Mouse (Mus musculus) embryonic facial prominence, embryonic 11.5 days (tissue): ENCODE measurements around the gene Dtx1. TPM values are rescaled to one million over a fixed set of nuclear protein-coding genes. Genes with fewer than 3 reads are reported as not detected.

Experiments used
- ATAC-seq: fragments of 200-750 bp; cut with Nextera tagmentation; replicated peaks from 2 replicates; pipeline ENCODE4 v1.8.0; 2017; ENCODE audit warnings: low read depth; ENCODE audit not compliant: insufficient number of reproducible peaks, low FRiP score, low TSS enrichment
- DNase-seq: peaks from one replicate; pipeline ENCODE4 v3.0.0-alpha.2; 2015; ENCODE audit warnings: low spot score
- H3K27ac ChIP-seq: fragments of 300-500 bp; sonication (generic); replicated peaks from 2 replicates; pipeline ENCODE4 v1.5.1; 2014; ENCODE audit warnings: mild to moderate bottlenecking, low read depth, low read length, control low read depth
- H3K27me3 ChIP-seq: fragments of 300-500 bp; sonication (generic); 2 replicates; pipeline ENCODE4 v1.6.1; 2014; ENCODE audit warnings: mild to moderate bottlenecking, low read length, moderate library complexity, mixed read lengths; ENCODE audit not compliant: control insufficient read depth, insufficient read depth
- H3K36me3 ChIP-seq: fragments of 300-500 bp; sonication (generic); replicated peaks from 2 replicates; pipeline ENCODE4 v1.6.1; 2014; ENCODE audit warnings: low read depth, mild to moderate bottlenecking, low read length, moderate library complexity, mixed read lengths; ENCODE audit not compliant: control insufficient read depth, insufficient read depth
- H3K4me1 ChIP-seq: fragments of 300-500 bp; sonication (generic); 2 replicates; pipeline ENCODE4 v1.6.1; 2014; ENCODE audit warnings: low read length, mixed read lengths; ENCODE audit not compliant: control insufficient read depth, insufficient read depth
- H3K4me2 ChIP-seq: fragments of 300-500 bp; sonication (generic); 2 replicates; pipeline ENCODE4 v1.6.1; 2014; ENCODE audit warnings: low read depth, mild to moderate bottlenecking, control low read depth, low read length, moderate library complexity
- H3K4me3 ChIP-seq: fragments of 300-500 bp; sonication (generic); 2 replicates; pipeline ENCODE4 v1.5.1; 2014; ENCODE audit warnings: low read depth, low read length, control low read depth
- H3K9ac ChIP-seq: fragments of 300-500 bp; sonication (generic); replicated peaks from 2 replicates; pipeline ENCODE4 v1.6.1; 2014; ENCODE audit warnings: mild to moderate bottlenecking, control low read depth, low read length
- H3K9me3 ChIP-seq: fragments of 300-500 bp; sonication (generic); replicated peaks from 2 replicates; pipeline ENCODE4 v1.6.1; 2016; ENCODE audit warnings: mild to moderate bottlenecking, low read length, inconsistent platforms, mixed read lengths; ENCODE audit not compliant: control insufficient read depth
- WGBS: fragments of 180-500 bp; shearing (Covaris S2); extraction: QIAGEN DNeasy Blood & Tissue Kit; methylation state at CpG from one replicate; pipeline ENCODE4 v1.1.7; 2014; 5-methylcytosine and 5-hydroxymethylcytosine counted together
- polyA plus RNA-seq: library from polyadenylated mRNA; unstranded; fragments of >200 nt; fragmentation: Nextera tagmentation; extraction: Ambion mirVana; gene quantifications from 2 replicates; pipeline ENCODE4 v1.2.1, GENCODE M21; 2014

Dtx1 gene
- polyA plus RNA-seq, 1 experiment from 2014 or later, result 3.3 TPM

DNA sequence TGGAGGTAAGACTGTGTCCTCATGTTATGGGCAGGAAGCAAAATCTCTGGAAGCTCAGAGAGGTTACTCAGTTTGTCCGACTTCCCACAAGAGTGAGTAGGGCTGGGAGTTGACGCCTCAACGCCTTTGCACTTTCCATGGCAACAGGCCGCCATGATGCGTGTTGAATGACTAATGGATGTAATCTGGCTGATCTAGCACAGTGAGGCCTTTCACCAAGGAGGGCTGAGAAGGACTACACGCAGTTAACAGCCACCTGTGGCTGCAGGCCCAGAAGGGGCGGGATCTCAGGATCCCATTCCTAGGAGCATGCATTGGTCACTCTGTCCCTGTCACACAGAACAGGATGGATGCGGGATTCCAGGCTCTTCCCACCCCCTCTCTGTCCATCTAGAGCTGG is 994 bp upstream of the Dtx1 start:
- H3K27ac ChIP-seq, result no peak overlapping the region
- H3K9me3 ChIP-seq, result no peaks in the 10 kb centered on the region
- H3K9ac ChIP-seq, result no peak overlapping the region
- H3K4me2 ChIP-seq, result no peak overlapping the region
- no peak for ATAC-seq
- peaks cover 8% of the 10 kb centered on the region for H3K4me1 ChIP-seq
- H3K27me3 ChIP-seq, result peaks cover 46% of the 10 kb centered on the region
- 81% methylated on average over 8 of the region's 8 CpGs for WGBS
- H3K36me3 ChIP-seq, result no peaks in the 10 kb centered on the region
- DNase-seq, result no peak
- no peak overlapping the region for H3K4me3 ChIP-seq

DNA sequence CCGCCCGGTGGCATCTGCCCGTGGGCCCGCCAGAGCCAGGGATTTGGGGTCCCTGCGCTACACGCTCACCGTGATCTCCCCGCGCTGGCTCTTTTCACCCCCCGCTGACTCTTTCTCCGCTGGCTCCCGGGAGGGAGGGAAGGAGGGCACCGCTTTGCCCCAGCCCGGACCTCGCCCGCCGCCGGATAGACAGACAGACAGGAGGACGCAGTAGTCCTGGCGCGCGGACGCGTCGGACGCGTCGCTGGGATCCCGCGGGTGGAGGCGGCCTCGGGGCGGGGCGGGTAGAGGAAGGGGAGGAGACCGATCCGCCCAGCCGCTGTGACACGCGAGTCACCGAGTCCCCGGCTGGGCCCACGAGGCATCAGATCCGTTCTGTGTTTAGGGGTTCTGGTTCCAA is 311 bp downstream of the Dtx1 start:
- peak overlapping the region; percentile 46 for H3K4me3 ChIP-seq
- WGBS, result 1% methylated on average over 37 of the region's 43 CpGs
- H3K4me1 ChIP-seq, result peaks cover 13% of the 10 kb centered on the region
- peaks cover 46% of the 10 kb centered on the region for H3K27me3 ChIP-seq
- no peaks in the 10 kb centered on the region for H3K36me3 ChIP-seq
- DNase-seq (no peak), ATAC-seq (no peak)
- no peaks in the 10 kb centered on the region for H3K9me3 ChIP-seq
- peak overlapping the region; percentile 67 for H3K4me2 ChIP-seq
- peak overlapping the region; percentile 46 for H3K9ac ChIP-seq
- no peak overlapping the region for H3K27ac ChIP-seq

DNA sequence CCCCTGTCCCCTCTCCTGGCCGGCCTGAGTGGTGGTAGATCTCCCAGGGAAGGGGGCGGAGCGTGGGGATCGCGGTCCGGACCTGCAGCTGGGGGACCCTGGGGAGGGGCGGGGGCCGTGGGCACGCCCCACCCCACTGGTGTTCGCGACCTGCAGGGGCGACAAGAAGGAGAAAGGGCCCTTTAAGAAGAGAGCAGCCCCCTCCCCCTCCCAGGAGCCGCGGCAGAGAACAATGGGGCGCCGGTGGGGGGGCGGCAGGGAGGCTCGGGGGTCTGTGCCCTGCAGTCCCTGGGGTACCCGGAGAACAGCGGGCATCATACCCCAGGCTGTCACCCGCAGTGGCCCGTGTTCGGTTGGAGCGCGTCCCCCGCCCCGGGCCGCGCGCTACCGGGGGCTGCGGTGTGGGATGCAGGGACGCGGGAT is 890 bp downstream of the Dtx1 start:
- Histone ChIP-seq H3K4me3 (peak overlapping the region; percentile 46), H3K4me2 (peak overlapping the region; percentile 67), H3K4me1 (peaks cover 13% of the 10 kb centered on the region), H3K27me3 (peaks cover 46% of the 10 kb centered on the region), H3K27ac (no peak overlapping the region), H3K9ac (peak overlapping the region; percentile 46), H3K36me3 (no peaks in the 10 kb centered on the region), H3K9me3 (no peaks in the 10 kb centered on the region)
- DNase-seq (no peak), ATAC-seq (no peak)
- WGBS, result 2% methylated on average over 29 of the region's 34 CpGs

DNA sequence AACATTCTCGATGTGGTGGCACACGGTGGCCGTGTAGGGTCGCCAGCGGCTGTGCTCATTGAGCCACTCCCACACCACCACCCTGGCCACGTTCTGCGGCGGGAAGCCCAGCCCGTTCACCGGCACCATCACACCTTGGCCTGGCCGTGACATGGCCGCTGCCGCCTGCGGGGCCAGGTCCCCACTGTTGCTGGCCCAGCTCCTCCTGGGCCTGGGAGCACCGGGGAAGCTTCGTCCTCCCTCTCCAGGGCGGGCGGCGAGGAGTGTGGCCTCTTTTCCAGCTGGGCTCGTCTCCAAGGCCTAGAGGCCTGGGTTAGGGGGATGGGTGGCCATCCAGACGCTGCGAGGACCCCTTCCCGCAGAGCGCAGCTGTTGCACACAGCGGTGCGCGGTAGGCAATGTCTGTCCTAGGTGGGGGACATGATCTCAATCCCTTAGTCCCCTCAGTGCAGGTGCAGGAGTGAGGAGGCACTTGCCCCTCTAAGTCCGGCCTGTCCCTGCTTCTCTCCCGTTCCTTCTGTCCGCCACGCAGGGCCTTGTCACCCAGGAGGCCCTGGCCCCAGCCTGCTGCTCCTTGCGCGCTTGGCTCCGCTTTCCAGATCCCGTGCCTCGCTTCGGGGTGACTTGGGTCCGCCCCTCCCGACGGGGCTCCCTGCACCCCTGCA is 1.4 kb downstream of the Dtx1 start:
- DNase-seq (peak; percentile 56), ATAC-seq (no peak; the same call in 1 of the 2 replicates)
- H3K4me3 ChIP-seq, result peak overlapping the region; percentile 46
- 3% methylated on average over 40 of the region's 40 CpGs for WGBS
- H3K27me3 ChIP-seq, result peaks cover 46% of the 10 kb centered on the region
- H3K4me1 ChIP-seq, result peaks cover 13% of the 10 kb centered on the region
- no peaks in the 10 kb centered on the region for H3K9me3 ChIP-seq
- H3K9ac ChIP-seq, result peak overlapping the region; percentile 46
- no peaks in the 10 kb centered on the region for H3K36me3 ChIP-seq
- peak overlapping the region; percentile 67 for H3K4me2 ChIP-seq
- H3K27ac ChIP-seq, result no peak overlapping the region

DNA sequence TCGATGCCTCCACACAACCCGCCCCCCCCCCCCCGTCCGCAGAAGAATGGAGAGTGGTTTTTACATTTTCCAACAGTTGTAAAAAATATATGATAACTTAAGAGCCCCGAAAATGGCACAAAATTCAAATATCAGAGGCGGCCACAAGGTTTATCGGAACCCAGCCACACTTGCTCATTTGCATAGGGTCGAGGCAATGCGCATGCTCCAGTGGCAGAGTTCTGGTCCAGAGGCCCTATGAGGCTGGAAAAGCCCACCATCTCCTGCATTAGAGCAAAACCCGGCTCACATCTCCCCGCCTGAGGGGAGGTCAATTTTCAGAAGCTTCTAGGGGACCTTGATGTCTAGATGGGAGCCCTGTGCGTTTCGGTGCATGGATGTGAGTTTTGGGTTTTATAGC is 4.8 kb downstream of the Dtx1 start:
- Histone ChIP-seq H3K9me3 (no peaks in the 10 kb centered on the region), H3K27me3 (peaks cover 28% of the 10 kb centered on the region), H3K4me3 (peak overlapping the region; percentile 5; the same call in 1 of the 2 replicates), H3K36me3 (no peaks in the 10 kb centered on the region), H3K4me1 (peaks cover 13% of the 10 kb centered on the region), H3K4me2 (peak overlapping the region; percentile 43), H3K9ac (no peak overlapping the region), H3K27ac (no peak overlapping the region)
- ATAC-seq, result no peak
- 37% methylated on average over 13 of the region's 13 CpGs for WGBS
- no peak for DNase-seq

DNA sequence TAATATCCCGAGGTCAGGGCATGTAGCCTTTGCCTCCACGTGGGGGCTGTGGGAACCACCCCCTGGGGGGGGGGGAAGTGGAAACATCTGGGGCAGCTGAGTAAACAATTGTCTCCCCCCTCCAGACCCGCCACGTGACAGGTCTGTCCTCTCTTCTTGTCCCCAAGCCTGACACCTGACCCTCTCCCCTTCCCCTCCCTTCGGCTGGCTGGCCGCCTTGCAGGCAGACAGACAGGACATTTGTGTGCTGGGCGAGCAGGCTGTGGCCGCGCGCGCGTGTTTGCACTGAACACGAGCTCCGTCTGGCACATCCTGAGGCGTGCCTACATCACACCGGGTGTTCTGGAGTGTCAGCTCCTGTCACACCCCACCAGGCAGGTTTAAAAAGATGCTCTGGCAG is 5.2 kb downstream of the Dtx1 start:
- H3K9me3 ChIP-seq, result no peaks in the 10 kb centered on the region
- H3K27me3 ChIP-seq, result peaks cover 24% of the 10 kb centered on the region
- H3K9ac ChIP-seq, result no peak overlapping the region
- no peak overlapping the region for H3K27ac ChIP-seq
- ATAC-seq (no peak), DNase-seq (peak; percentile 51)
- peak overlapping the region; percentile 5; the same call in 1 of the 2 replicates for H3K4me3 ChIP-seq
- 2% methylated on average over 16 of the region's 16 CpGs for WGBS
- peaks cover 13% of the 10 kb centered on the region for H3K4me1 ChIP-seq
- H3K4me2 ChIP-seq, result peak overlapping the region; percentile 43
- no peaks in the 10 kb centered on the region for H3K36me3 ChIP-seq

DNA sequence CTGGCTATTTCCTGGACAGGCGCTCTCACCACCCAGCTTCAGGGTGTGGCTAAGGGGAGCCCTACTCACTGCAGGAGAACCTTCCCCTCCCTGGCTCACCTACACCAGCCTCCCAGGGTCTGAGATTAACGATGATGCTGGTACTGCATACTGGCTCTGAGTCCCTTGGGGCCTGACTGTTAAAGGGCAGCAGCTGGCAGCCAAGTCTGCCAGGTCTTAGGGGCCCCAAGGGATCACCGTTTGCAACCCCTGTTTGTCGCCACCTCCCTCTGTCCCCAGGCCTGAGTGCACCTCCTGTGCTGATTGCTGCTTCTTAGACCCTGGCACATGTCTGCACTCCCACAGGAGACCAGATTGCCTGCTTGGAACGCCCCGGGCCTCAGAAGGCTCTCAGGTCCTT is 7.3 kb downstream of the Dtx1 start:
- no peak overlapping the region for H3K4me3 ChIP-seq
- ATAC-seq (no peak), DNase-seq (no peak)
- H3K27me3 ChIP-seq, result peaks cover 2% of the 10 kb centered on the region
- peaks cover 5% of the 10 kb centered on the region; the same call in 1 of the 2 replicates for H3K4me1 ChIP-seq
- H3K9me3 ChIP-seq, result no peaks in the 10 kb centered on the region
- H3K27ac ChIP-seq, result no peak overlapping the region
- no peaks in the 10 kb centered on the region for H3K36me3 ChIP-seq
- WGBS, result 50% methylated on average over 6 of the region's 6 CpGs
- H3K9ac ChIP-seq, result no peak overlapping the region
- no peak overlapping the region for H3K4me2 ChIP-seq

DNA sequence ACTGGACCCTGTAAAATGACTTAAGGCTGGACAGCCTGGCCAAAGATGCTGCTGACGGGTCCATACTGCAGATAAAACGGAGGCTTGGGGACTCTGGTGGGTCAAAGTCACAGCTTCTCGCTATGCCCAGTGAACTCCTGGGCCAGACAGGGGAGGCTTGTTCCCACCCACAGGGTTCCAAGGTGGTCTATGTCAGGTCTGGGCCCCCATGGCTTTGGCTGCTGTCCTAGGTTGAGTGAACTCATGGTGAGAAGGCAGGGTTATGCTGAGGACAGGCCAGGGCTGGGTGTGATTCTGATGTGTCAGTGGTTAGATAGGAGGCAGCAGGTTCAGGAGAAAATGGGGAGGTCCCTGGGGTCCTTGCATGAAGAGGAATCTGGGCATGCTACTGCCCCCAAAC is 8.1 kb downstream of the Dtx1 start:
- WGBS, result 89% methylated on average over 3 of the region's 3 CpGs
- DNase-seq (no peak), ATAC-seq (no peak)
- Histone ChIP-seq H3K27ac (no peak overlapping the region), H3K9me3 (no peaks in the 10 kb centered on the region), H3K4me3 (no peak overlapping the region), H3K36me3 (no peaks in the 10 kb centered on the region), H3K27me3 (no peaks in the 10 kb centered on the region; the same call in 1 of the 2 replicates), H3K4me2 (no peak overlapping the region), H3K4me1 (peaks cover 5% of the 10 kb centered on the region; the same call in 1 of the 2 replicates), H3K9ac (no peak overlapping the region)
